Mouse (Mus musculus): ENCODE measurements at regions not wholly inside any gene's neighbourhood (a gene's known extent, or its start where the extent isn't known, plus 50 kb on each side); places are given as distances from the start of the nearest gene placed in this dataset.

DNA sequence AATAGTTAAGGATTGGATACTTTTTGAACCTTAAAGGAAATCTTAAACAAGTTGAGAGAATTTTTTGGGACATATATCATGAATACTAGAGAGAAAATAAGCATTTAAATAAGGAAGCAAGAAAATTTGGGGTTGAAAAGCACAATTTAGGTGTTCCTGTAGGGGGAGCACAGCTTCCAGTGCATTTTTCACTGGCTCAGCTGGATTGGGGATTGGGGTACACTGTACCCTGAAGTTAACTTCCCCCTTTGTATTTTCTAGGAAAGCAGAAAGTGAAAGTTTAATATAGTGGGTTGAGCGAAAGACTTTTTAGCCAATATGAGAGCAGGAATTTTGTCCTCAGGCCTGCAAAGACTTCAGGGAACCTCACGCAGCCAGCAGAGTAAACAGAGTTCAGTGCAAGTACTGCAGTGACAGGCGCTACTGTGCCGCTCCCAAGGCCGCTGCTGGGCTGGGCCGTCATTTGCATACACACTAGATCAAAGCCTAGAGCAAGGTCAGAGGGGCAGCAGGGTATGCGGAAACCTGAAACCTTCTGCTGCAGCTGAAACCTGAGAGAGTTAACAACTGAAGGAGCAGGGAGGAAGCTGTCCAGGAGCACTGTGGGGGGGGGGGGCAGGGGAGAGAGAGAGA, 1111.4 kb downstream of the H2al1n start:
- TF ChIP-seq CTCF (IDR thresholded peaks at IDR 0.05; ENCODE audit: low read depth) (peak; percentile 17; the same call in 1 of the 2 replicates), EP300 (IDR thresholded peaks at IDR 0.05; ENCODE audit: low read depth) (no peak)

All from liver, postnatal 0 days (tissue).